Mouse (Mus musculus) adrenal gland (tissue): ENCODE data around the gene Ttbk1.

ENCODE experiments used
- intact Hi-C: fragments of 180-260 bp; cut with DNase I; formaldehyde crosslinking; loops from one replicate; pipeline ENCODE4 v1.15.1; 2025

Ttbk1 gene

DNA sequence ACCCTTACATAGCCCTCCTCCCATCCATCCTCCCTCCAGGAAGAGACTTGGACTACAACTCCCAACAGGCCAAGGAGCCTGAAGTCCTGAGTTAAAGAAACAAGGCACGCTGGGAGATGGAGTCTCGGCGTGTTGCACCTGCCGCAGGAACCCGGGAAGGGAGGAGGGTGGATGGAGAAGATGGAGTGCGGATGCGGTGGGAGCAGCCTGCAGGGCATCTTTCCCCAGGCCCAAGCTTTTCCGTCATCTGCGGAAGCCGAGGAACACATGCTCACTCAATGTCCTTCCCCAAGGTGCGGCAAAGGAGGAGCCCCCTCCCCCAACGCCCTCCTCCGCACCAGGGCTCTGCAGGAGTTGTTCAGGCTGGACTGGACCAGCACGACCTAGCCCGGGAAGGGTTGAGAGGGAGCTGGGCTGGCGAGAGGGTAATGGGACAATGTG lies 3.9 kb downstream of the Ttbk1 start:
- intact Hi-C loops = no loop called here

DNA sequence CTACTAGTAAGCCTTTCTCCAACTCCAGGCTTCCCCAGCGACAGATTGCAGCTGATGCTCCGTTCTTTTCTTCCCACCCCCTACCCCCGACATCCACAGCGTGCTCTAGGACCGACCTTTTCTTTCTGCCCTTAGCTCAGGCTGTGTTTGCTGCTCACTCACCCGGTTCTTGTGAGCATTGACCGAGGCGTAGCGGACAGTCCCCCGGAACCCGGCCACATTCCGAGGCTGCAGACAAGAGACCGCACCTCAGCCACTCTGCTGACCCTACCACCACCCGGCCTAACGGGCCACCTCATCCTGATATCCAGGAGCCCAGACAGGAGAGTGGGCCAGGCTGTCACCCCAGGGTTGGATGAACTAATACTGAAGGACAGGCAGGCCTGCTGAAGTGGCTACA lies 10.2 kb downstream of the Ttbk1 start:
- intact Hi-C loops = no loop called here

DNA sequence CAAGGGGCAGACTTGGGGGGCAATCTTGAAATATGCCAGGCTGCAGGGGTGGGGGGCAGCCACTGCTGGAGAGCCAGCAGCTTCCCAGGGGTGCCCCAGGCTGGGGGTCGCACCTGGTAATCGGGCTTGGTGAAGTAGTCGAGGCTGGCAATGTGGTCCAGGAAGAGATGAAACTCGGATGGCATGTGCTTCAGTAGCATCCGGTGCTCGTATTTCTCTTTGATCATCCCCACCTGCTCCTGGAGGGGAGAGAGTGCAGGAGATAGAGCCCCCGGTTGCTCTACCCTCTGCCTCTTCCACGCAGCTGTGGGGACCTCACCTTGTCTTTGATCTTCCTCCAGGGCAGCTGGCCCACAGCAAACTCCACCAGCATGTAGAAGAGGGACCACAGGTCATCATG lies 10.9 kb downstream of the Ttbk1 start:
- intact Hi-C loops = no loop called here

DNA sequence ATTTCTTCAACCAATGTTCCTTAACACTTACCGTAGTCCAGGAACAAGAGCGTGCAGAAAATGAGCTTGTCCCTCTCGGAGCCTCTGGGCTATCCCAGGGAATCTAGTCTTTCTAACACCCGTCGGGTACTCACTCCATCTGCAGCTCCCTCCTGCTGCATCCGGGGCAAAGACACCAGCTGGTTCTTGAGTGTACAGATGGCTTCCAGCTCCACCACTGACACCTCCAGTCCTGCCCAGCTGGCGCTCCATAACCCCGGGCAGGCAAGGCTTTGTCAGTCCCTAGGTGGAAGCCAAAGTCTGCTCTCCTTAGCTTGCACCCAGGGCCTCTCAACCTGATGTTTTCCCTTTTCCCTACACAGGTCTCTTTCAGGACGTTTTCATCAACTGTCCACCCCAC lies 19.6 kb downstream of the Ttbk1 start:
- intact Hi-C loops = no loop called here

DNA sequence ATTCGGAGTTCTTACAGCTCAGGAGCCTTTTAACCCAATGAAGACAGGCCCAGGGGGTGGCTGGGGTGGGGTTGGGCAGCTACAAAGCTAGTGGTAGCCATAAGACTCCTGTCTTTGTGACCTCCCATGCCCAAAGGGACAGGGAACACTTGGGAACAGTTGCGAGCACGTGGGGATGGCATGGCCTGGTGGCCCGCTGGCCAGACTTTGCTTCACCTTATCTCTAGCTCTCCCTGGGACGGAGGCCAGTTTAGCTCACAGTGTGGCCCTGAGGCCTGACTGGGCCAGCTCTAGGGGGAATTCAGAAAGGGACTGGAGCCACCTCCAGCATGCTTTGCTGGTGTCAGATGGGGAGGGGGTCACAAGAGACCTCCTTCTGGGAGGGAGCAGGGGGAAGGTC lies 25.2 kb downstream of the Ttbk1 start:
- intact Hi-C loops = no loop called here

DNA sequence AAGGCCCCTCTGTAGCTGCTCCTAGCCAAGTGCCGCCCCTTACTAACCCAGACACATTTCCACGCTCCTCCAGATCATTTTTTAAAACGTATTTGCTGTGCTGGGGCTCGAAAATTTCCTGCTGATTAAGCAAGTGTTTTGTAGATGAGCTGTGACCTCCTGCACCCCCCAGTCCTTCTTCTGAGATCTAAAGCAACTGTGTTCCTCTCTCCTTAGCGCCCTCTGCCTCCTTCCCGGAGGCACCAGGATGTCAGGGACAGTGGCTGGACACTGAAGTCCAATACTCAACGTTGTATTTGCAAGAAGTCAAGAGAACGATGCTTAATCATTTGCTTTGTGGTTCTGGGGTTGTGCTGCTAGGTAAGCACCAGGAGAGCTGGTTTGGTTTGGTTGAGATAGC lies 26.1 kb downstream of the Ttbk1 start:
- intact Hi-C loops = no loop called here

DNA sequence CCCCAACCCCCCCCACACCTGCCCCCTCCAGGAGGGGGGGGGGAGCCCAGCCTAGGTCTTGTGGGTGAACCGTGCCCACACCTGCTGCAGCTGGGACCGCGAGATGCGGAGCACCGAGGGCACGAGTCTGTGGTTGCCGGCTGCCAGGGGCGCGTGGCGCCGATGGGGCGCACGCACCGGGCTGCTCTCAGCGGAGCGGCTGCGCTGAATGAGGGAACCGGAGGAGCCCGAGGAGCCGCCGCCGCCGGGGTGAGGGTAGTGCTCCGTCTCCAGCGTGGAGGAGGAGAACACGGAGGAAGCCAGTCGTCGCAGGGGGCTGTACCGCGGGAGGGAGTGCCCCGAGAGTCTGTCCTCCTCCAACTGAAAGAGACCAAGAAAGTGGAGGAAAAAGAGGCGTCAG lies 26.8 kb downstream of the Ttbk1 start:
- intact Hi-C loops = no loop called here

DNA sequence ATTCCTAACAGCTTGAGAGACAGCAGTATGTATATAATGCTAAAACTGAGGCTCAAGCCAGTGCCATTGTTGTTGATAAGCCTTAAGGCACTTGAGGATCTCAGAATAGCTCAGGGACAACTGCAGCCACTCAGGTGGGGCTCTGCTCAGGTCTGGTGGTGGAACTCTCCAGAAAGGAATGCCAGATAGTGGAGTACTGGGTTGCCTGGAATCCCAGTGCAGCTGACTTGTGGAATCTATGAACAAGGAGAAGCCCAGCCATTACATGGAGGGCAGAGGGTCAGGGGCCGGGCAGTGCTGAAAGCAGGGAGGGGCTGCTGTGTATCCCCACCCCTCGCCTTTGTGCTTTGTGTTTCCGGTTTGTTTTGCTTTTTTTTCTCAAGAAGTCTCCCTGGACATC lies 29.0 kb downstream of the Ttbk1 start:
- intact Hi-C loops = no loop called here

DNA sequence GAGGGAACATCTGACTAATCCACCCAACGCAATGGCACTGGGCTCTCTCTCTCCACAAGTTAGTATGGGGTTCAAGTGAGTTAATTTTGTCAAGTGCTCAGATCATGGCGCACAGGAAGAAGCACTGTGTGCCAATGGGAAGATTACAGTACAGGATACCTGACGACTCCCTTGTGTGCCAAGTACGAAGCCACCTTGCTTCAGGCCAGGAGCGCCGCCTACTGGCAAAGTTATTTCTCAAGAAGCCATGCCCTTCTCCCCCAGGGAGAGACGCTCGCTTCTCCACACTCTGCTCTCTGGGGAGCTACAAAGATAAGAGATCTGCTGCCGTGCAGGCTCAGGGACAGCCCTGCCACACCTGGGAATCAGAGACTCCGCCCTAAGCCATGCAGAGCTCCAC lies 29.7 kb downstream of the Ttbk1 start:
- intact Hi-C loops = no loop called here

DNA sequence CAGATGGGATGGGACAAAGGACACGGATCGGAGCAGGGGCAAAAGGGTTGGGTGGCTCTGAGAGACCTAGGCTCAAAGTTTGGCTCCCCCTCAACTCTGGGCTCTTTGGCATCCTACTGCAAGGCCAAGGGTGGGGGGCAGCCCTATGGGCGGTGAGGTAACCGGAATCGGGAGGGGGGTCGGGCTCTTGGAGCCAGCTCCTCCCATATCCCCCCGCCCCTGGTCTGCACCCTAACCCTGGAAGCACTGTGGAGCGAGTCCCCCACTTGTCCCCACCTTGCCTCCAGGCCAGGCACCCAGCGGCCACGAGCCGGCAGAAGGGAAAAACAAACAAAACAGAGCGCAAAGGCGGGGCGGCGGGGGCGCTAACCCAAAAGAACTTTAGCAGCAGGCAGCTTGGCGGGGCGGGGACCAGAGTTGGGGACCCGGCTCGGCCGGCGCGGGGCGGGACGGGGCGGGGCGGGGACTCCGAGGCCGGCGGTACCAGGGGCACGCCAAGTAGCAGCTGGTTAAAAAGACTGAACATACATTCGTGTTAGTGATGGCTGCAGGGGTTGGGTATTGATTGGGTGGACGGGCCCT lies 32.3 kb downstream of the Ttbk1 start:
- intact Hi-C loops = no loop called here

DNA sequence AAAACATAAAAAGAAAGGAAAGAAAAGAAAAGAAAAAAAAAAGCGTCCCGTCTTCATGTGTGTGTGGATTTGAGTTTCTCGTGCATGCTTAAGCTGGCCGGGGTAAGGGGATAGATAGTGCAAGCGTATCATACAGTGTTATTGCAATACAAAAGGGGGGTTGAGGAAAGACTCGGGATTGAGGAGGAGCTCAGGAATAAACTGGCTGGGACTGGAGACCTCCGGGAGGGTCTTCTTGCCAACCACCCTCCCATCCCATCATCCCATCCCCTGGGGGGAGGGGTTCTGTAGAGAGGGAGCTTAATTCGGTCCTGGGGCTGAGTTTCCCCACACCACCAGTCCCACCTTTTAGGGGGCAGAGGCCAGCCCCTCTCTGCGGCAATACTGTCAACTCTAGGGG lies 32.9 kb downstream of the Ttbk1 start:
- intact Hi-C loops = no loop called here

DNA sequence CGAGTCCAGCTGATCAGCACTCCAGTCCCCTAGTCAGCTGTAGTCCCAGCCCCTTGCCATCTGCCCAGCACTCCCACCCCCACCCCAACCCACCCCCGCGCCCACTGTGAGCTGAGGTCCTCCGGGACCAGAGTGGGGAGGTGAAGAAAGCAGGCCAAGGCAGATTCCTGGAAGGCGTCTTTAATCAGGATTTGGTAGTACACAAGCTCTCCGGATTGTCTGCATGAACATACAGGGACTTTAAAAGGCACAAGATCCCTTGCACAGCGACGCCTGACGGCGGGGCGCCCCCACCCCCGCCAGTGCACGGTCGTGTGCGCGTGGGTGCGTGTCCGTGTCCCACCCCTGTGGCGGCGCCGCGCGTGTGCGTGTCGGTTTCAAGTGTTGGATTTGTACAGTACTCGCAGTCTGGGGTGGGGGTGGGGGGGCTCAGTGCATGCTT lies 33.5 kb downstream of the Ttbk1 start:
- intact Hi-C loops = no loop called here

DNA sequence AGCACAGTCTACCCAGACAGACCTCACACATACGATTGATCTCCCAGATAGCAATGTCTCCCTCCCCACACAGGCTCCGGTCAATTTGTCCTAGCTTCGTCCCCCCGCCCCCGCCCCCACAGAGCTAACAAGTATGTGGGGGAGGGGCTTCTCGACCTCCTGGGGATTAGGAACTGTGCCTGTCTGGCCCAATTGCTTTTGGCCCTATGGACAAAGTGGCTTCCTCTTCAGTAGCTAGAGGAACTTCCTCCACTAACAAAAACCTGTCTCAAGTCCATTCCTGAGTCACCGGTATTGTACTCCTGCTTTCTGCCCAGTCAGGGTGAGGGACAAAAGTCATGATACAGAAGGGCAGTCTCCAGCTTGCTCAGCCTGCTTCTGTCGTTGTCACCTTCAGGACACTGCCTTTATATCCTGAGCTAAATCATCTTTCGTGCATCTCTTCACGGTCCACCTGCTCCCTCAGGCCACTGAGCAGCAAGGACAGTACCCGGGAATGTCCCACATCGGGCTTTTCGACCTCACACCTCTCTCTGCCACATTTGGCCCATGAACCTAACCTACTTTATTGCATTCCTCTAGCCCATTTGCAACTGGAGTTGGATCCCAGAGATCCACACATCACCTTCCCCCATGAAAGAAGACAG lies 34.0 kb downstream of the Ttbk1 start:
- intact Hi-C loops = no loop called here

DNA sequence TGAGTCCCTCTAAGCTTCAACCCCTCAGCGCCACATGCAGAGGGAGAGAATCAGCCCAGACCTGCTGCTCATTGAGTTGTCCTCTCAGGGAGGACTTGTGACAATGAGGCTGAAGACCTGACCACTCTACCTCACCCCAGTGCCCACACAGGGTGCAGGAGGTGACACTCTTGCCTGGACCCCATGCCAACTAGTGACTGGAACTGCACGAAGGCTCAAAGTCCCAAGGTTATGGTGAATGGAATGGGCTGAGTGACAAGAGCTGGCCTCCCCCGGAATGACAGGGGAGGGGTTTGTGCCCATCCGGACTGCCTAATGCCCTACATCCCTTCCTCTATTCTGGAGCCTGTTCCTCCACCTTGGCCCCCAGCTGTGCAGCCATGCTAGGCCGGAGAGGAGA lies 34.8 kb downstream of the Ttbk1 start:
- intact Hi-C loops = no loop called here

DNA sequence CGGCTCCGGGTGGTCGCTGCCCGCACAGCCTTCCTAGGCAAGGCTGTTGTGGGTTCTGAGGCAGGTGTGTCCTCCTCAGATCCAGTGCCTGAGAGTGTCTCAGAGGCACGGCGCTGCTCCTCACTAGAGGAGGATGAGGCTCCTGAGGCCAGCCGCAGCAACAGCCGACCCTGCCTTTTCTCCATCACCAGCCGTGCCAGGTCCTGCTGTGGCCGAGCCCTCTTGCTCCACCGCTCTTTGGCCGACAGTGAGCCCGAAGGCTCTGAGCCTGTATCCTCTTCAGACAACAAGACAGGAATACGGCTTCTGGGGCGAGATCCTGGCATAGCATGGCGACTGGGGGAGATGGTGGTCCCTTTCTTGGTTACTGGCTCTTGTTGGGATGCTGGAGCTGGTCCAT lies 41.2 kb downstream of the Ttbk1 start:
- intact Hi-C loops = no loop called here

DNA sequence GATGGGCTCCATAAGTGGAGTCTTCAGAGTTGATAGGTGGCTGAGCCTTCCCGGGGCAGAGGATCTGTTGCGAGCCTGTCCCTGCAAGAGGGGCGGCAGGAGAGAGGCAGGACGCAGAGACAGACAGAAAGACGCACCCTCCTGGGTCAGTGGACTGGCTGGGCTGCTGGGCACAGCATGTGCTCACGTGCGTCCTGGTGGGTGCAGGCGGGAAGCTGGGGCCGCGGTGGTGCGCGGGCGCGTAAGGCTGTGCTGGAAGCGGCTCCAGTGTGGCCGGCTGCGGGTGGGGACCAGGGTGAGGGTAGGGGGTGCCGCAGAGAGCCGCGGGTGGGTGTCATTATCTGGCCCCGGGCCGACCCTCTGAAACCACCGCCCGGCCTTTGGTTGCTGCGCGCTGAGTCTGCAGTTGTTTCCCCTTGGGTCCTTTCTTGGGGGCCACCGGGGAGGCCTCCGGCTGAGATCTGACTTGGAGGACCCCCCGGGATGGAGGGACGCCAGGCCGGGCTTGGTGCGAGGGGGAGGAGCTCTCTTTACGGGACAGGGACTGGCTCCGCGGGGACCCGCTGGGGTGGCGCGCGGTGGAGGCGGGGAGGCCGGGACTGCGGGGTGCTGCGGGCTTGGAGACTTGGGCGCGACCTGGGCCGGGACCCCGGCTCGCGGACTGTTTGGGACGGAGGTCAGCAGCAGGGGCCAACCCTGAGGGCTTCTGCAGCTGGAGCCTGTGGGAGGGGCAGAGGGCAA lies 42.5 kb downstream of the Ttbk1 start:
- intact Hi-C loops = no loop called here

DNA sequence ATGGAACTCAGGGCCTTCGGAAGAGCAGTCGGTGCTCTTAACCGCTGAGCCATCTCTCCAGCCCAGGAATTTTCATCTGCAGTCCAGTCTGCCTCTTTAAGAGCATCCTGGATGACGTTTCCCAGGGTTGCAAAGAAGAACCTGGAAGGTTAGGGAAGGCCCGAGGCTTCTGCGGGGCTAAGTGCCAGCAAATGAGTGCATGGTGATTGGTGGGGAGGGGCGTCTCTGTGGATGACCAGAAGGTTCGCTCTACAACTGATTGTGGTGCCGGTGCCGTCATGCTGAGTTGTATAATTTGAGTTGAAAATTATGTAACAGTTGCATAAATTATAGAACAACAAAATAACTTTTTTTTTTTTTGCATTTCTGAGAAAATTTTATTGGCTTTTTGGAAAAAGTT lies 48.3 kb downstream of the Ttbk1 start:
- intact Hi-C loops = no loop called here

DNA sequence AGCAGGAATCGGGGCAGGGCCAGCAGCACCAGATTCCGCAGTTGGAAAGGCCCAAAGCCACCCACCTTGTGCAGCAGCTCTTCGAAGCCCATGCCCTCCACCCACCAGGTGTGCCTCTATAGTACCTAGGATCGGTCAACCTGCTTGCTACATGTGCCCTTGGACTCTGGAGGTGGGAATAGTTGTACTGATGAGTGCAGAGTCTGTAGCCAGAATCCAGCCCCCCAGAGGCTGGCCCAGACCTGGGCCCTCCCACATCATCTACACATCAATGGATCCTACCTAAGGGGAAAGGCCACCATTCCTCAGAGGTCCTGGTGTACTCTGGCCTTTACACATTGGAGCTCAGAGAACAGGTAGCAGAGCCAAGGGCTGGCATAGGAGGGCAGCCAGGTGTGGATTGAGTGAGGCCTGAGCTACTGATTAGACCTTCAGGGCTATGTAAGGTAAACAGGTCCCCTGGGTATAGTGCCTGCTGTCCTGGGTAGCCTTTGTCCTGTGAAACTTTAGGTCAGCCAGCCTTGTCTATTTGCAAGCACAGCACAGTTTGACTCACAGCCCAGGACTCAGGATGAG lies 49.1 kb downstream of the Ttbk1 start, which contains the start of gene Slc22a7:
Slc22a7 (minus strand) TSS at position 160 of the 576 bp plus-strand sequence.
- intact Hi-C loops = no loop called here

DNA sequence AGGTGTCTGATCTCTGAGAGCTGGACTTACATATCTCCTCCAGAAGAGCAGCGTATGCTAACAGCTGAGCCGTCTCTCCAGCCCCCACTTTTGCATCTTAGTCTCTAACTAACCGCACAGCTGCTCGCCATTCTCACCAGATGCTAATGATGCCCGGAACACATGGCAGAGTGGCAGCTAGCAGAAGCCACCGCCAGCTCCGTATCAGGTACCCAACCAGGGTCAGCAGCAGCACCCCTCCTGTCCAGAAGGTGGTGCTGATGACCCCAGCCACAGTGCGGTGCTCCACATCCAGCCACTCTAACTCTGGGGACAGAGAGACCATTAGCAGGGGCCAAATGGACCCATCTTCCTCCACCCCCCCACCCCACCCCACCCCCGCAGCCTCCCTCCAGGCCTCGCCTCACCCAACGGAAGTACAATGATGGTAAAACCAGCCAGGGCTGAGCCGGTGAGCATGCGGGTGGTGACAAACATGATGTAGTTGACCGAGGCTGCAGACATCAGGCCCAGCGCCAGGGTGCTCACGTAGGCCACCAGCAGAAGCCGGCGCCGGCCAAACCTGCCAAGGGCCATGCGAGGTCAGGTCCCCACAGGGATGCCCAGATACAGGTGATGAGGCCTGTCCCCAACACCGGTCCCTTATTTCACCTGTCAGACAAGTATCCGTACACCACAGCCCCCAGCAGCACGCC lies 50.7 kb downstream of the Ttbk1 start:
- intact Hi-C loops = no loop called here

DNA sequence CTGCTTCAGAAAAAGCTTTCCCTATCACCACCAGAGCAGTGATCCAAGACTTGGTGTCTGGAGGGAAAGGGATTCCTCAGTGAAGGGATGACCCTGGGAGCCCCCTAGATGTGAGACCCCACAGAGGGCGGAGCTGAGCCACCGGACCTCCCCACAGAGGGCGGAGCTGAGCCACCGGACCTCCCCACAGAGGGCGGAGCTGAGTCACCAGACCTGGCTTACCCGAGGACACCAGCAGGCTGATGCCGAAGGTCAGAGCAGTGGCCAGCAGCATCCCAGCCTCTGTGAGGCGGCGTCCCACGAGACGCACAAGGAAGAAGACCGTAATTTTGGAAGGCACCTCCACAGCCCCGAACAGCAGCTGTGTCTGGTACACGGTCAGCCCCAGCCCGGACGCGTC lies 53.8 kb downstream of the Ttbk1 start:
- intact Hi-C loops = no loop called here

DNA sequence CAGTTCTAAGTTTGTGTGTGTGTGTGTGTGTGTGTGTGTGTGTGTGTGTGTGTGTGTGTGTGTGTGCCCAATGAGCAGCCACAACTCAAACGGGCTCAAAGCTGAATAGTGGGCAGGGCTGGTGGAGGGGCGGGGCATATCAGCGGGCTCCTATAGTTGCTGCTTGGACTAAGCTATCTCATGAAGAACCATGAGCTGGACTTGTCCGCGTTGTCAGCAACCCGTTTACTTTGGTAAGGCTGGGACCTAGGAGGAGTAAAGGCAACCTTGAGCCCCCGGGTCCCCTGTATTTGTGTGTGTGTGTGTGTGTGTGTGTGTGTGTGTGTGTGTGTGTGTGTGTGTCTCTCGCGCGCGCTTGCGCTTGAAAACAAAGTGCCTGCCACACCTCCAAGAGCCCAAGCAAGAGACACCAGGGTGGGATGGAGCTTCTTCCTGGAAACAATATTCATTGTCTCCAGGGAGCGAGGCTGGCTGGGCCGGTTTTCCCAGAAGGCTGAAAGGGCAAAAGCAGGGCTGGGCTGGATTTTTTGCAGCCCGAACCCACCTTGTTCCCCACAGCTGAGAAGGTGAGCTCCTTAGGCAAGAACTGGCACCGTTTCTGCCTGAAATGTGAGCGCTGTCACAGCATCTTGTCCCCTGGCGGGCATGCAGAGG lies 58.6 kb downstream of the Ttbk1 start, which contains the start of gene Crip3:
Crip3 (plus strand) TSS at position 166 of the 654 bp plus-strand sequence.
- intact Hi-C loops = no loop called here
